Mouse (Mus musculus) olfactory bulb, adult 2 months (tissue): ENCODE results near the gene Fam160a1. TPM values are rescaled to one million over a fixed set of nuclear protein-coding genes. Genes with fewer than 3 reads are reported as not detected.

Experiments used
- H3K27ac ChIP-seq: fragments of 200-500 bp; 2 replicates; pipeline ENCODE4 v1.5.1; 2012; ENCODE audit warnings: low read depth, low read length; ENCODE audit not compliant: insufficient read depth
- H3K4me1 ChIP-seq: fragments of 200-500 bp; 2 replicates; pipeline ENCODE4 v1.6.1; 2012; ENCODE audit warnings: low read length; ENCODE audit not compliant: control insufficient read depth, insufficient read depth
- H3K4me3 ChIP-seq: fragments of 200-500 bp; 2 replicates; pipeline ENCODE4 v1.5.1; 2012; ENCODE audit warnings: mild to moderate bottlenecking, low read depth, low read length, moderate library complexity; ENCODE audit not compliant: insufficient read depth
- CTCF ChIP-seq: fragments of 200-500 bp; IDR thresholded peaks from 2 replicates; pipeline ENCODE4 v1.5.1; 2012; ENCODE audit warnings: low read depth, mild to moderate bottlenecking, low read length, moderate library complexity; ENCODE audit not compliant: insufficient read depth
- POLR2A ChIP-seq: fragments of 200-500 bp; IDR thresholded peaks from 2 replicates; pipeline ENCODE4 v1.6.1; 2012; ENCODE audit warnings: mild to moderate bottlenecking, low read depth, low read length, moderate library complexity; ENCODE audit not compliant: insufficient read depth
- WGBS: fragments of 180-500 bp; shearing (Covaris S2); methylation state at CpG from one replicate; pipeline ENCODE4 v1.1.7; 2018; 5-methylcytosine and 5-hydroxymethylcytosine counted together
- polyA plus RNA-seq: library from polyadenylated mRNA; stranded (reverse); fragments of >200 nt; gene quantifications from 2 replicates; pipeline ENCODE4 v1.2.4, GENCODE M21; 2012; ENCODE audit warnings: low replicate concordance; ENCODE audit not compliant: missing spikeins, insufficient read depth, insufficient read length

The Fam160a1 gene
- polyA plus RNA-seq, 1 experiment, result not detected

- Histone ChIP-seq H3K27ac (no peak overlapping the region), H3K4me3 (no peak overlapping the region), H3K4me1 (no peaks in the 10 kb centered on the region)
- TF ChIP-seq CTCF (no peak), POLR2A (no peak)
- 82% methylated on average over 6 of the region's 6 CpGs for WGBS
Observed at GRCm38 (mm10) chr3:85618885-85619284, 198.2 kb downstream of the Fam160a1 start.

DNA sequence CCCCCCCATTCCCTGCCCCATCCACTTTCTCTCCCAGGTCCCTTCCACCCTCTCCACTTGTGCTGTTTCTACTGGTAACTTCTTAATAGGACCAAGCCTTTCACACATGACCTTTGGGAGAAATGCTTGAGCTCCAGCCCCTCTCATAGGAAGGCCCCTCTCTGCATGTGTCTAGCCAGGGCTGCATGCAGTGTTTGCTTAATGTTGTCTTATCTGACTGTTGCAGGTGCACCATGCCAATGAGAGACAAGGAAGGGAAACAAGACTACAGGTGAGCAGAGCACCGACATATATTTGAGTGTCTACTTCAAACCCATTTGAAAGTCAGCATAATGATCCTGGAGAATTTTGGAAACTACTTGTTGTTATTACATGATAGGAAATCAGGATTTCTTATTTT, 200.7 kb downstream of the Fam160a1 start:
- Histone ChIP-seq H3K4me3 (no peak overlapping the region), H3K27ac (no peak overlapping the region), H3K4me1 (no peaks in the 10 kb centered on the region)
- TF ChIP-seq CTCF (no peak), POLR2A (no peak)
- 96% methylated on average over 1 of the region's 1 CpGs for WGBS

Other genes starting within 250 kb of the Fam160a1 start
- gene Gatb, start 243.2 kb downstream of the Fam160a1 start, polyA plus RNA-seq, result not detected in 2 replicates
- not detected in 2 replicates for gene Glt28d2, start 70.2 kb upstream of the Fam160a1 start, polyA plus RNA-seq
- not detected in 2 replicates for gene Gm37240, start 70.2 kb upstream of the Fam160a1 start, polyA plus RNA-seq
- not detected in 2 replicates for gene Sh3d19, start 153.8 kb upstream of the Fam160a1 start, polyA plus RNA-seq
- gene Prss48, start 185.2 kb upstream of the Fam160a1 start, polyA plus RNA-seq, result not detected in 2 replicates